Mouse (Mus musculus) liver, embryonic 16.5 days (tissue): ENCODE results near the gene Zfp955b. TPM values are rescaled to one million over a fixed set of nuclear protein-coding genes. Genes with fewer than 3 reads are reported as not detected.

Source experiments
- polyA plus RNA-seq: library from polyadenylated mRNA; unstranded; fragments of >200 nt; fragmentation: Nextera tagmentation; extraction: Ambion mirVana; gene quantifications from 2 replicates; pipeline ENCODE4 v1.2.1, GENCODE M21; 2015

Gene Zfp955b
- polyA plus RNA-seq, 1 experiment from 2014 or later = 2.6 TPM

Other genes starting within 250 kb of the Zfp955b start
- not detected in 2 replicates for gene 4921501E09Rik, start 221.5 kb upstream of the Zfp955b start, polyA plus RNA-seq
- 1.1 and 1.4 TPM in 2 replicates for gene Zfp563, start 200.2 kb upstream of the Zfp955b start, polyA plus RNA-seq
- gene Morc2b, start 149.9 kb upstream of the Zfp955b start, polyA plus RNA-seq = not detected in 2 replicates
- gene Olfr55, start 121.1 kb upstream of the Zfp955b start, polyA plus RNA-seq = not detected in 2 replicates
- gene Olfr239, start 98.2 kb upstream of the Zfp955b start, polyA plus RNA-seq = not detected in 2 replicates
- gene Olfr1564, start 67.9 kb upstream of the Zfp955b start, polyA plus RNA-seq = 0.01 TPM in 1 of 2 replicates, not detected in the other
- 4.0 and 4.2 TPM in 2 replicates for gene Zfp955a, start 34.4 kb upstream of the Zfp955b start, polyA plus RNA-seq
- not detected in 2 replicates for gene Olfr63, start 24.9 kb upstream of the Zfp955b start, polyA plus RNA-seq
- 2.1 and 2.3 TPM in 2 replicates for gene Zfp81, start 69.3 kb downstream of the Zfp955b start, polyA plus RNA-seq
- gene Zfp101, start 105.1 kb downstream of the Zfp955b start, polyA plus RNA-seq = 6.0 and 6.8 TPM in 2 replicates
- not detected in 2 replicates for gene Actl9, start 143.4 kb downstream of the Zfp955b start, polyA plus RNA-seq
- gene Adamts10, start 234.7 kb downstream of the Zfp955b start, polyA plus RNA-seq = 5.1 and 6.6 TPM in 2 replicates